Mouse (Mus musculus) fibroblast of lung, adult 2 months (primary cell): ENCODE measurements around the gene Nol10.
"Not testable (repeated sequence)": the region's sequence is repeated elsewhere in the genome, so short reads cannot be mapped to it uniquely, and the experiment has no call there.

Source experiments
- DNase-seq: peaks from one replicate; pipeline ENCODE4 v3.0.0-alpha.2; 2011; ENCODE audit warnings: low read depth

Nol10 gene

DNA sequence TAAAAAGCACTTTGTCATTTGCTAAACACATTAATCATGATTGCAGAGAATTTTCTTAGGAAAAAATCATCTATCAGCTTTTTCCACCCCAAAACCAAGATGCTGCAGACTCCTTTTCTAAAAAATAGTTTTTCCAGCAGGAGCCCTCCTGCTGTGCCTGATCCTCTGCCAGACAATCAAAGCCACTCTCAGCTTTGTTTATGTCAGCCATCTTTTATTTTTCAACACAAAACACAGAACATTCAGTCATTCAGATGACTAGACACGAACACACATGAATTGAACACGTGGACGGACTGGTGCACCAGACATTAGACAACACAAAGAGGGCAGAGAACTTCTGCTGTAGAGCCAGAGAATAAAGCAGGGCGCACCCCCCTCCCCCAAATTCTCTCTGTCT is 115.4 kb downstream of the Nol10 start:
- no peak for DNase-seq

DNA sequence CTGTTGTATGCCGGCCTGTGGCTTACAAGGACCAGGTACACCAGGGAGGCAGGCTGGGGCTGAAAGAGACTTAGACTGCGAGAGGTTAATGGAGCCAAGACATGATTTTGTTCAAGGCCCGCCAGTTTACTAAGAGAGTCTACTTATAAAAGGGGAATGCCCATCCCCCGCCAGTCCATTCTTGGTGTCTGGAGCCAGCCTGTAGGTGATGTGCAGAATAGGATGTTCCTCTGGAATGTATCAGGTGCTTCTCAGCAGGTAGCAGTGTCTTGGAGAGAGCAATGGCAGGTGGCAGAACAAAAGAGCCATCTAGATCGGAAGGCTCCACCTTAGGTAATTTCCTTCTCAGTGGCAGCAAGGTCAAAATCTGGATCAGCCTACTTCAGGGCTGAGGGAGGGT is 116.3 kb downstream of the Nol10 start:
- not testable (repeated sequence) for DNase-seq

DNA sequence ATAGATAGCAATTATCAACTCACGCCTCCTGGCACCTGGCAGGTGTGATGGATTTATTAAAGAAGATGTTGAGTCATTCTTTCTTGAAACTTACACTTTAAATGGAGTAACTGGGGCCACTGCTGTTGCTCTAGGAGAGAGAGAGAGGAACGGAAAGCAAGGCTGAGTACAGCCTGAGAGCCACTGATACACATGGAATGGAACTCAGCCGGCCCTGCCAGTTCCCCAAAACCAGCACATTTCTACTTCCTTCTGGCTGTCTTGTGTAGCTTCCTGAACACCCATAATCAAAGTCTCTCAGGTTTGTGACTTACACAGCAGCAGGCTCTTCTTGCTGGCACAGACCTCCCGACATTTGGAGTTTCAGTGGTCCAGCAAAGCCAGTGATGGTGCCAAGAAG is 118.5 kb downstream of the Nol10 start:
- no peak for DNase-seq

- no peak for DNase-seq
Observed at GRCm38 (mm10) chr12:17468359-17468758, 120.1 kb downstream of the Nol10 start.

DNA sequence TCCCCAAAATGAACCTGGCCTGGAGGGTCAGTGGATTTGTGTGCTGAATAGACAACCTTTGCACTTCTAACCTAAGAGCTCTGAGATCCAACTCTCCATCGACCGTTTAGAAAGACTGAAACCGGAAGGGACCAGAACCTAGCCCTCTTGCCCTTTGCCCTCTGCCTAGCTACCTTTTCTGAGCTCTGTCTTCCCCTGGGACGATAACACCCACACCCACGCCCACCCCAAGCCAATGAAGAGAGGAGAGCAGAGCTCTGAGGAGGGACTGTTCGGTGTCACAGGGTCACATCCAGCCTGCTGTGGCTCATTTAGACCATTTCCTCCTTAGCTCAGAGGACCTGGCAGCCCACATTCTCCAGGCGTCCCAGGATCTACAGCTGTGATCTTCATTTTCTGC is 121.6 kb downstream of the Nol10 start:
- DNase-seq = no peak

DNA sequence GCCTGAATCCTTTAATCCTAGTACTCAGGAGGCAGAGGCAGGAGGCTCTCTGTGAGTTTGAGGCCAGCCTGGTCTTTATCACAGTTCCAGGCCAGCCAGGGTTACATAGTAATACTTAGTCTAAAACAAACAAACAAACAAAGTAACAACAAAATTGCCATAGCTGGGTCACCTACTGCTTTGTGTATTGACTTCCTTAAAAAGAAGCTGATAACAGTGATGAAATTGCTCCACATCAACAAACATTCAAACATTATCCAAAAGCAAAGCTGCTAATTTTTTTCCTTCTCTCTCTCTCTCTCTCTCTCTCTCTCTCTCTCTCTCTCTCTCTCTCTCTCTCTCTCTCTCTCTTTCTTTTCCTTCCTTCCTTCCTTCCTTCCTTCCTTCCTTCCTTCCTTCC is 122.3 kb downstream of the Nol10 start:
- not testable (repeated sequence) for DNase-seq

DNA sequence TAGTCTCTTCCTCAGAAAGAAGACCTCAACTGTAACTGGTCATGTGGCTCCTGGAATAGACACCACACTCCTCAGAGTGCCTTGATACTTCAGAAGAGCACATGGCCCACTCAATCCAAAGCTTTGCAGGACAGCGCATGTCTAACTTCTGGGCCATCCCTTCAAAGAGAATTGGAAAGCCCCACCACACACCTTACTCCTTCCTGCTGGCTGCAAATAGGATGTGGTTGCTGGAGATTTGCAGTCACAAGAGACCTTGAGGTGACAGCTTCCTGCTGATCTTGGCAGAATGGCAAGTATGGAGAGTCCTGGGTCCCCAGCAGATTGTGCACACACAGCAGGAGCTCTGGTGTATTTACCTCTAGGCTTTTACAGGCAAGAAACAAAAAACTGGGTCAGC is 123.1 kb downstream of the Nol10 start:
- DNase-seq = no peak

DNA sequence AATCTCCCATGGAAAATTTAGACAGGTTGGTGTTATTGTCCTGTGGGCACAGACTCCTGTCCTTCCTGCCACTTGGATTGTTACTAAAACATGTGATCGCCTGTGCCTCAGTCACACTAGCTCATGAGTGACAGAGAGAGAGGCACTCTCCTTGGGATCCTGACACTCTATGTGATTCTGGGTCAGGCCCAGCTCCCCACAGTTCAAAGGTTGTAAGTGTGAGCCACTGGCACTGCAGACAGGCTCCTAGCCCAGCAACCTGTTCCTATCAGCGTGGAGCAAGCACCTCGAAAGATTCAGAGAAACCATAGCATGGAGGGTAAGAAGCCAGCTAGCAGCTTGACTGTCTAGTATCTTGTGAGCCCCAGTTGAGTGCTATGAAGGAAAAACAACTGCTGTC is 124.9 kb downstream of the Nol10 start:
- no peak for DNase-seq

DNA sequence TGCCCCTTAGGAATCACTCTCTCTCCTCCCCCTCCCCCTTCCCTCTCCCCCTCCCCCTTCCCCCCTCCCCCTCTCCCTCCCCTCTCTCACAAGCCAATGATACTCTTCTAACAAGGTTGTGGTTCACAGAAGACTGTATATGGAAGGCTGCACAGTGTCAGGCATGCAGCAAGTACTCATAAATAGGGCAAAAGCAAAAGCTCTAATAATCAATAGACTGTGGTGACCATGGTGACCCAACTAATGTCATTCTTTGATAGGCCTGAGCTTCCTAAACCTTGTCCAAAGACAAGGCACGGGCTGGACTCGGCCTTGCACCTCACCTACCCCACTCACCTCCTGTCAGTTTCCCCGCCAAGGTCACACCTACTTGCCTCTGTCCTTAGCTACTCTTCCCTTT is 125.6 kb downstream of the Nol10 start:
- no peak for DNase-seq

GRCm38 (mm10) chr12:17474681-17475080 is 126.4 kb downstream of the Nol10 start:
- DNase-seq = no peak

- no peak for DNase-seq
Observed at GRCm38 (mm10) chr12:17475146-17475545, 126.9 kb downstream of the Nol10 start.

- no peak for DNase-seq
Observed at GRCm38 (mm10) chr12:17478196-17478595, 129.9 kb downstream of the Nol10 start.

DNA sequence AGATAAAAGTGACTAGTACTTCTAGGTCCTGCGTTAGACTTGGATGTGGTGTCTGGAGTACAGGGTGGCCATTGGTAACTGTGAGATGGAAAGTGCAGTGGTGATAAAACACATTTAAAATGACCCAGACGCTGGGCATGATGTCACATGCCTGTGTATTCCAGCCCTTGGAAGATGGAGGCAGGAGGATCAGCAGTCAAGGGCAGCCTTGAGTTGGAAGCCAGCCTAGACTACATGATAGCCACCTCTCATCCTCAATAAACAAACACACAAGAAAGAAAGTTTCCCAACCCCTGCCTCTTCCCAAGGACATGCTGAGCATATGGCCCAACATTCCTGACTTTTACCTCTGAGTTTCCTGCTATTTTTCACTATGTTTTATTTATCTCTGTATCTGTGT is 130.6 kb downstream of the Nol10 start:
- no peak for DNase-seq
